Mouse (Mus musculus) adrenal gland, postnatal 4 days (tissue): ENCODE measurements at regions not wholly inside any gene's neighbourhood (a gene's known extent, or its start where the extent isn't known, plus 50 kb on each side); places are given as distances from the start of the nearest gene placed in this dataset.

ENCODE experiments used
- DNase-seq, 2 experiments: peaks; one replicate each; pipeline ENCODE4 v3.0.0; 2021 to 2022; ENCODE audit warnings: low spot score in 2 of 2, mixed read lengths in 2 of 2

GRCm38 (mm10) chr11:24377530-24377929, 299.7 kb downstream of the Bcl11a start:
- no peak for DNase-seq

- DNase-seq: no peak
Observed at GRCm38 (mm10) chr11:24390578-24390977, 312.7 kb downstream of the Bcl11a start.

- no peak for DNase-seq
Observed at GRCm38 (mm10) chr11:24391385-24391784, 313.5 kb downstream of the Bcl11a start.

GRCm38 (mm10) chr11:24395478-24395877, 317.6 kb downstream of the Bcl11a start:
- DNase-seq: no peak

- no peak for DNase-seq
Observed at GRCm38 (mm10) chr11:24396911-24397310, 319.1 kb downstream of the Bcl11a start.

GRCm38 (mm10) chr11:24397710-24398109, 319.9 kb downstream of the Bcl11a start:
- no peak for DNase-seq

GRCm38 (mm10) chr11:24401151-24401550, 323.3 kb downstream of the Bcl11a start:
- no peak for DNase-seq

- no peak for DNase-seq
Observed at GRCm38 (mm10) chr11:24402127-24402526, 324.3 kb downstream of the Bcl11a start.

GRCm38 (mm10) chr11:24414804-24415203, 336.9 kb downstream of the Bcl11a start:
- no peak for DNase-seq

GRCm38 (mm10) chr11:24422066-24422775, 344.4 kb downstream of the Bcl11a start:
- no peak for DNase-seq

- no peak for DNase-seq
Observed at GRCm38 (mm10) chr11:24423278-24423677, 345.4 kb downstream of the Bcl11a start.

GRCm38 (mm10) chr11:24426995-24427883, 349.4 kb downstream of the Bcl11a start:
- DNase-seq: no peak

GRCm38 (mm10) chr11:24448608-24449007, 370.8 kb downstream of the Bcl11a start:
- DNase-seq: no peak

- no peak for DNase-seq
Observed at GRCm38 (mm10) chr11:24452267-24452666, 374.4 kb downstream of the Bcl11a start.

- DNase-seq: no peak
Observed at GRCm38 (mm10) chr11:24464642-24465041, 386.8 kb downstream of the Bcl11a start.

GRCm38 (mm10) chr11:24467458-24467857, 389.6 kb downstream of the Bcl11a start:
- DNase-seq: no peak

- no peak for DNase-seq
Observed at GRCm38 (mm10) chr11:24470469-24470868, 392.6 kb downstream of the Bcl11a start.

- DNase-seq: no peak
Observed at GRCm38 (mm10) chr11:24472617-24473367, 394.9 kb downstream of the Bcl11a start.

- no peak for DNase-seq
Observed at GRCm38 (mm10) chr11:24473368-24474010, 395.6 kb downstream of the Bcl11a start.

- DNase-seq: no peak
Observed at GRCm38 (mm10) chr11:24502722-24503424, 425.0 kb downstream of the Bcl11a start.
